Mouse (Mus musculus): ENCODE measurements at regions not wholly inside any gene's neighbourhood (a gene's known extent, or its start where the extent isn't known, plus 50 kb on each side); places are given as distances from the start of the nearest gene placed in this dataset.

- no peak for ATAC-seq (replicated peaks; ENCODE audit: low FRiP score, low TSS enrichment, poor library complexity, severe bottlenecking)
These were observed 95.4 kb upstream of the Sox11 start for GRCm38 (mm10) chr12:27437661-27438345.

- no peak for ATAC-seq (replicated peaks; ENCODE audit: low FRiP score, low TSS enrichment, poor library complexity, severe bottlenecking)
These were observed 89.0 kb upstream of the Sox11 start for GRCm38 (mm10) chr12:27431338-27431737.

- ATAC-seq (replicated peaks; ENCODE audit: low FRiP score, low TSS enrichment, poor library complexity, severe bottlenecking), result no peak
These were observed 75.1 kb upstream of the Sox11 start for GRCm38 (mm10) chr12:27417387-27418009.

GRCm38 (mm10) chr12:27410555-27410954 lies 68.2 kb upstream of the Sox11 start:
- no peak for ATAC-seq (replicated peaks; ENCODE audit: low FRiP score, low TSS enrichment, poor library complexity, severe bottlenecking)

- no peak for ATAC-seq (replicated peaks; ENCODE audit: low FRiP score, low TSS enrichment, poor library complexity, severe bottlenecking)
These were observed 66.1 kb upstream of the Sox11 start for GRCm38 (mm10) chr12:27408440-27408839.

- no peak for ATAC-seq (replicated peaks; ENCODE audit: low FRiP score, low TSS enrichment, poor library complexity, severe bottlenecking)
These were observed 57.0 kb upstream of the Sox11 start for GRCm38 (mm10) chr12:27399392-27399791.
